Mouse (Mus musculus): ENCODE measurements around the gene Zic4.

The Zic4 gene

GRCm38 (mm10) chr9:91379781-91380457 lies 17.7 kb downstream of the Zic4 start:
- DNase-seq (ENCODE audit: low read depth, low spot score) = no peak

- DNase-seq (ENCODE audit: low read depth, low spot score) = no peak
Measured at GRCm38 (mm10) chr9:91380458-91380914, 18.3 kb downstream of the Zic4 start.

- no peak for DNase-seq (ENCODE audit: low read depth, low spot score)
Measured at GRCm38 (mm10) chr9:91381284-91382110, 19.3 kb downstream of the Zic4 start.

GRCm38 (mm10) chr9:91382111-91382379 lies 19.8 kb downstream of the Zic4 start:
- DNase-seq (ENCODE audit: low read depth, low spot score) = no peak

- DNase-seq (ENCODE audit: low read depth, low spot score) = no peak
Measured at GRCm38 (mm10) chr9:91382471-91383255, 20.4 kb downstream of the Zic4 start.

GRCm38 (mm10) chr9:91383441-91384135 lies 21.4 kb downstream of the Zic4 start:
- no peak for DNase-seq (ENCODE audit: low read depth, low spot score)

GRCm38 (mm10) chr9:91384136-91384500 lies 21.9 kb downstream of the Zic4 start:
- DNase-seq (ENCODE audit: low read depth, low spot score) = no peak

GRCm38 (mm10) chr9:91384693-91385560 lies 22.7 kb downstream of the Zic4 start:
- DNase-seq (ENCODE audit: low read depth, low spot score) = no peak

- no peak for DNase-seq (ENCODE audit: low read depth, low spot score)
Measured at GRCm38 (mm10) chr9:91385561-91386430, 23.6 kb downstream of the Zic4 start.

GRCm38 (mm10) chr9:91386502-91386890 lies 24.3 kb downstream of the Zic4 start:
- no peak for DNase-seq (ENCODE audit: low read depth, low spot score)

- DNase-seq (ENCODE audit: low read depth, low spot score) = no peak
Measured at GRCm38 (mm10) chr9:91386891-91387739, 24.9 kb downstream of the Zic4 start.

- DNase-seq (ENCODE audit: low read depth, low spot score) = no peak
Measured at GRCm38 (mm10) chr9:91387740-91388080, 25.5 kb downstream of the Zic4 start.

GRCm38 (mm10) chr9:91388173-91388572 lies 26.0 kb downstream of the Zic4 start:
- DNase-seq (ENCODE audit: low read depth, low spot score) = no peak

GRCm38 (mm10) chr9:91393376-91394068 lies 31.3 kb downstream of the Zic4 start:
- no peak for DNase-seq (ENCODE audit: low read depth, low spot score)

GRCm38 (mm10) chr9:91394211-91394646 lies 32.0 kb downstream of the Zic4 start:
- no peak for DNase-seq (ENCODE audit: low read depth, low spot score)

GRCm38 (mm10) chr9:91395066-91395772 lies 33.0 kb downstream of the Zic4 start:
- no peak for DNase-seq (ENCODE audit: low read depth, low spot score)

- DNase-seq (ENCODE audit: low read depth, low spot score) = no peak
Measured at GRCm38 (mm10) chr9:91399976-91400375, 37.8 kb downstream of the Zic4 start.
